Mouse (Mus musculus) liver, embryonic 12.5 days (tissue): ENCODE measurements around the gene Safb. TPM values are rescaled to one million over a fixed set of nuclear protein-coding genes. Genes with fewer than 3 reads are reported as not detected.
"Not testable (repeated sequence)": the region's sequence is repeated elsewhere in the genome, so short reads cannot be mapped to it uniquely, and the experiment has no call there.

ENCODE experiments used
- ATAC-seq: fragments of 200-750 bp; cut with Nextera tagmentation; 2 replicates; pipeline ENCODE4 v1.8.0; 2017; ENCODE audit warnings: moderate number of reproducible peaks, mild to moderate bottlenecking, moderate library complexity
- H3K27ac ChIP-seq: fragments of 300-500 bp; sonication (generic); 2 replicates; pipeline ENCODE4 v1.5.1; 2016; ENCODE audit warnings: mild to moderate bottlenecking
- H3K27me3 ChIP-seq: fragments of 300-500 bp; sonication (generic); replicated peaks from 2 replicates; pipeline ENCODE4 v1.6.1; 2016; ENCODE audit warnings: mild to moderate bottlenecking, moderate library complexity
- H3K36me3 ChIP-seq: fragments of 300-500 bp; sonication (generic); 2 replicates; pipeline ENCODE4 v1.6.1; 2016; ENCODE audit warnings: mild to moderate bottlenecking, moderate library complexity
- H3K4me1 ChIP-seq: fragments of 300-500 bp; sonication (generic); 2 replicates; pipeline ENCODE4 v1.6.1; 2016
- H3K4me2 ChIP-seq: fragments of 300-500 bp; sonication (generic); 2 replicates; pipeline ENCODE4 v1.6.1; 2016; ENCODE audit warnings: mild to moderate bottlenecking, moderate library complexity
- H3K4me3 ChIP-seq: fragments of 300-500 bp; sonication (generic); 2 replicates; pipeline ENCODE4 v1.5.1; 2016; ENCODE audit warnings: mild to moderate bottlenecking, moderate library complexity
- H3K9ac ChIP-seq: fragments of 300-500 bp; sonication (generic); 2 replicates; pipeline ENCODE4 v1.6.1; 2016; ENCODE audit warnings: mild to moderate bottlenecking, moderate library complexity
- H3K9me3 ChIP-seq: fragments of 300-500 bp; sonication (generic); replicated peaks from 2 replicates; pipeline ENCODE4 v1.6.1; 2016; ENCODE audit warnings: mild to moderate bottlenecking, moderate library complexity
- WGBS: fragments of 180-500 bp; shearing (Covaris S2); methylation state at CpG from one replicate; pipeline ENCODE4 v1.1.7; 2016; ENCODE audit not compliant: insufficient replicate concordance; 5-methylcytosine and 5-hydroxymethylcytosine counted together
- polyA plus RNA-seq: library from polyadenylated mRNA; unstranded; fragments of >200 nt; fragmentation: Nextera tagmentation; extraction: Ambion mirVana; gene quantifications from 2 replicates; pipeline ENCODE4 v1.2.1, GENCODE M21; 2016

Gene Safb
- polyA plus RNA-seq, 1 experiment from 2014 or later, result 79.1 TPM

DNA sequence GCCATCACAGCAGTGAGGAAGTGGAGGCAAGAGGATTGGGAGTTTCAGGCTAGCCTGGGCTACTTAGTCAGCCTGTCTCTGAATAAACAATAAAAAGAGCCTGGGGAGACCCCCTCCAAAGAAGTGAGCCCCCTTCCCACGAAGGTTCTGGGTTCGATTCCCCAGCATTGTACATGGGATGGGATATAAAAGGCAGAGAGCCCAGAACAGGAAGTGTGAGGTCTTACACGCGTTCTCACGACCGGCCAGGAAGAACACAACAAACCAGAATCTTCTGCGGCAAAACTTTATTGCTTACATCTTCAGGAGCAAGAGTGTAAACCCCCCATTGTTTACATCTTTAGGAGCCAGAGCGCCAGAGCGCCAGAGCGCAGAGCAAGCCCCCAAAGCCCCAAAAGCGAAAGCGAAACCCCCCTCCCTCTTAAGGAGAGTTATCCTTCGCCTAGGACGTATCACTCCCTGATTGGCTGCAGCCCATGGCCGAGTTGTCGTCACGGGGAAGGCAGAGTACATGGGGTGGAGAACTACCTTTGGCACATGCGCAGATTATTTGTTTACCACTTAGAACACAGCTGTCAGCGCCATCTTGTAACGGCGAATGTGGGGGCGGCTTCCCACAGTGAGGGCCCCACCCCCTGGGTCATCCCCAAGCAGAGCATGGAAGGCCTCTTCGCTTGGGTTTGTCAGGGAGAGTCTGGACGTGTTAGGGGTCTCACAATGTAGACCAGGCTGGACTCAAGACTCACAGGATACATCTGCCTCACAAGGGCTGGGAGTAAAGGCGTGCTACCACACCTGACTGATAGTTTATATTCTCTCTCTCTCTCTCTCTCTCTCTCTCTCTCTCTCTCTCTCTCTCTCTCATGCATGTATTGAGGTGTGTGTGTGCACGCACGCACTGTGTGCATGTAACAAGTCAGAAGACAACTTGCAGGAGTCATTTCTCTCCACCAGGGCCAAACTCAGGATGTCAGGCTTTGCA, 45.5 kb downstream of the Safb start:
- not testable (repeated sequence) for H3K27ac ChIP-seq, H3K9ac ChIP-seq, ATAC-seq, H3K4me3 ChIP-seq, H3K4me2 ChIP-seq, H3K36me3 ChIP-seq, H3K9me3 ChIP-seq
- WGBS, result 81% methylated on average over 27 of the region's 27 CpGs
- H3K4me1 ChIP-seq, result peaks cover 26% of the 10 kb centered on the region
- peaks cover 24% of the 10 kb centered on the region for H3K27me3 ChIP-seq

DNA sequence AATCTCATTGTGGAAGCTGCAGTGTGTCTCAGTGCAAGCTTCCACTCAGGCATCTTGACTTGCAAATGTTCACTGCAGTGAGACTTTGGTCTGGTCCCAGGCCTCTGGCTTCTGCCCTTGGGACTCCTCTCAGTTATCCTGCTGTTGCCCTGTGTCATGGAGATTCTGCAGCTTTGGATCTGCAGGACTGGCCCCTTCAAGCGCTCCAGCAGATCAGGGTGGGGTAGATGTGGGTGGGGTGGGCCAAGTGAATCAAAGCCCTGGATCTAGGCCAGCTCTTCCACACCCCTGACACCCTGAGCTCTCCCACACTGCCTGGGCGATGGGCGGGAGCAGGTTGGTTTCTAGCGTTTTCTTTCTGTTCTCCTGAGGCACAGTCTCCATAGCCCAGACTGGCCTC, 47.2 kb downstream of the Safb start:
- 45% methylated on average over 4 of the region's 4 CpGs for WGBS
- Histone ChIP-seq H3K4me2 (no peak overlapping the region), H3K4me3 (no peak overlapping the region), H3K4me1 (peaks cover 14% of the 10 kb centered on the region), H3K9ac (no peak overlapping the region), H3K27ac (no peak overlapping the region), H3K9me3 (no peaks in the 10 kb centered on the region), H3K27me3 (peaks cover 26% of the 10 kb centered on the region), H3K36me3 (no peaks in the 10 kb centered on the region)
- ATAC-seq, result no peak

DNA sequence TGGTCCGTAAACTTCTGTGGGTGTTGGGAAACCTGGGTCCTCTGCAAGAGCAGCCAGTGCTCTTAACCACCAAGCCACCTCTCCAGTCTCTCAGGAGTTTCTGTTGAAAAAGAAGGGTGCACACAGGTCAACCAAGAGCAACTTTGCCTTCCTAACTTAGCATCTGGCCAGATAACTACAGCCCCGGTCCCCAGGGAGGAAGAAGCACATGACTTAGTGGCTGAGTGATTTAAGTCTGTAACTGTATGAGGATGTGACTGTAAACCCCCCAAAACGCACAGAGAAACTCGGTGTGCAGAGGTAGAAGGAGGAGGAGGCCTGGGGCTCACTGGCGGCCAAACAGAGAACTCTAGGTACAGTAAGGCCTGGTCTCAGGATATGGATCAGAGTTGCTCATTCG, 49.4 kb downstream of the Safb start:
- H3K4me1 ChIP-seq, result no peaks in the 10 kb centered on the region
- no peak for ATAC-seq
- no peak overlapping the region for H3K4me3 ChIP-seq
- no peaks in the 10 kb centered on the region for H3K9me3 ChIP-seq
- H3K4me2 ChIP-seq, result no peak overlapping the region
- no peak overlapping the region for H3K27ac ChIP-seq
- no peaks in the 10 kb centered on the region for H3K36me3 ChIP-seq
- peaks cover 28% of the 10 kb centered on the region for H3K27me3 ChIP-seq
- no peak overlapping the region for H3K9ac ChIP-seq
- 65% methylated on average over 6 of the region's 6 CpGs for WGBS

DNA sequence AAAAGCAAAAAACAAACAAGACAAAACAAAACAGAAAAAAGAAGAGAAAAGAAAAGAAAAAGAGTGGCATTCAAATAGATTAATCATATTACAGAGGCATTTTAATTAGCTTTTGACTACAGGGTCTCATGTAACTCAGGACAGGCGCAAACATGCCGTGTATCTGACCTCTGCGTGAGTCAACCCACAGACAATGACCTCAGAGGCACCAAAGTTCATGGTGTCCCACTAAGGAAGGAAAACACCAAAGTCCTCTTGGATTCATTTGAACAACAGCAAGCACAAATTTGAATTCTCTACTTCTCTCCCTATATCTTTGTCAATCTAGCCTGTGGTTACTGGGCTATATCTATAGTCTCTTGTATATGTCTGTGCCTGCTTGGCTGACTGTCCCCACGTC, 58.6 kb downstream of the Safb start:
- ATAC-seq, result no peak
- Histone ChIP-seq H3K9ac (no peak overlapping the region), H3K27ac (no peak overlapping the region), H3K4me2 (no peak overlapping the region), H3K4me1 (peaks cover 5% of the 10 kb centered on the region; the same call in 1 of the 2 replicates), H3K9me3 (no peaks in the 10 kb centered on the region), H3K36me3 (no peaks in the 10 kb centered on the region), H3K27me3 (peaks cover 29% of the 10 kb centered on the region), H3K4me3 (no peak overlapping the region)
- 64% methylated on average over 4 of the region's 4 CpGs for WGBS

GRCm38 (mm10) chr17:56647546-56647945, 62.9 kb downstream of the Safb start:
- H3K36me3 ChIP-seq, result no peaks in the 10 kb centered on the region
- no peak overlapping the region for H3K4me3 ChIP-seq
- ATAC-seq, result no peak
- H3K27me3 ChIP-seq, result peaks cover 33% of the 10 kb centered on the region
- H3K4me1 ChIP-seq, result peaks cover 5% of the 10 kb centered on the region; the same call in 1 of the 2 replicates
- H3K4me2 ChIP-seq, result no peak overlapping the region
- H3K9me3 ChIP-seq, result no peaks in the 10 kb centered on the region
- no peak overlapping the region for H3K27ac ChIP-seq
- 54% methylated on average over 11 of the region's 13 CpGs for WGBS
- no peak overlapping the region for H3K9ac ChIP-seq

DNA sequence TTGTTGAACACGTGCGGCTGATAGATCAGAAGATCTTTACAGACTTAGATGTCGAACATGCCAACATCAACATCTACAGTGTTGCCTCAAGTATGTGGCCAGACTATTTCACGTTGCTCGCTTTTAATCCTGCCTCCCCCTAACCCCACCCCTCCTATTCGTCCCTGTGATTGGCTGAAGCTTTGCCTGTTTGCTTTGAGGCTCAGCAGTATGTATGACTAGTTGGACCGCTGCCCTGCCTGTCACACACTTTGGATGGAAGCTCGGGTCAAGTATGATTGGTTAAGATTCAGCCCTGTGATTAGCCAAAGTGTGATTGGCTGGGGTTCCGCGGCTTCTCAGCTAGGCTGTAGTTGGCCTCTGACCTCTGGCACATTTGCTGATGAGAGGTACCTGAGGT, 67.2 kb downstream of the Safb start:
- peak; percentile 40; the same call in 1 of the 2 replicates for ATAC-seq
- no peaks in the 10 kb centered on the region for H3K36me3 ChIP-seq
- WGBS, result 28% methylated on average over 10 of the region's 10 CpGs
- H3K9ac ChIP-seq, result no peak overlapping the region
- peaks cover 9% of the 10 kb centered on the region for H3K4me1 ChIP-seq
- H3K9me3 ChIP-seq, result no peaks in the 10 kb centered on the region
- peaks cover 50% of the 10 kb centered on the region for H3K27me3 ChIP-seq
- H3K4me2 ChIP-seq, result no peak overlapping the region
- no peak overlapping the region for H3K27ac ChIP-seq
- no peak overlapping the region for H3K4me3 ChIP-seq

GRCm38 (mm10) chr17:56654771-56655170, 70.1 kb downstream of the Safb start:
- peaks cover 3% of the 10 kb centered on the region for H3K4me1 ChIP-seq
- H3K4me3 ChIP-seq, result no peak overlapping the region
- H3K27me3 ChIP-seq, result peaks cover 35% of the 10 kb centered on the region
- no peak overlapping the region for H3K9ac ChIP-seq
- no peak overlapping the region for H3K4me2 ChIP-seq
- no peak overlapping the region for H3K27ac ChIP-seq
- H3K36me3 ChIP-seq, result no peaks in the 10 kb centered on the region
- WGBS, result 50% methylated on average over 2 of the region's 2 CpGs
- ATAC-seq, result no peak
- H3K9me3 ChIP-seq, result no peaks in the 10 kb centered on the region

- Histone ChIP-seq H3K4me1 (peaks cover 3% of the 10 kb centered on the region), H3K4me2 (no peak overlapping the region), H3K9me3 (no peaks in the 10 kb centered on the region), H3K9ac (no peak overlapping the region), H3K27ac (0 out of 2 replicates have a peak overlapping the region, but pooled peaks have one; percentile 6), H3K36me3 (no peaks in the 10 kb centered on the region), H3K4me3 (no peak overlapping the region), H3K27me3 (peaks cover 35% of the 10 kb centered on the region)
- no peak for ATAC-seq
- 47% methylated on average over 3 of the region's 3 CpGs for WGBS
Measured at GRCm38 (mm10) chr17:56655311-56655710, 70.7 kb downstream of the Safb start.

Other genes starting within 250 kb of the Safb start
- 19.3 and 21.2 TPM in 2 replicates for gene Ptprs, start 108.3 kb upstream of the Safb start, polyA plus RNA-seq
- gene Znrf4, start 72.4 kb upstream of the Safb start, polyA plus RNA-seq, result not detected in 2 replicates
- gene Gm20219, start 30.4 kb upstream of the Safb start, polyA plus RNA-seq, result 0.20 and 0.25 TPM in 2 replicates
- gene Safb2, start 240 bp upstream of the Safb start, polyA plus RNA-seq, result 58.9 and 63.6 TPM in 2 replicates
- gene 2410015M20Rik, start 24.9 kb downstream of the Safb start, polyA plus RNA-seq, result 176 and 179 TPM in 2 replicates
- 1,562 and 1,574 TPM in 2 replicates for gene Rpl36, start 28.6 kb downstream of the Safb start, polyA plus RNA-seq
- gene Lonp1, start 42.1 kb downstream of the Safb start, polyA plus RNA-seq, result 61.7 and 65.4 TPM in 2 replicates
- gene Catsperd, start 43.3 kb downstream of the Safb start, polyA plus RNA-seq, result 0.50 and 0.57 TPM in 2 replicates
- gene Ranbp3, start 88.5 kb downstream of the Safb start, polyA plus RNA-seq, result 66.3 and 67.5 TPM in 2 replicates
- 265 and 282 TPM in 2 replicates for gene Ndufa11, start 132.9 kb downstream of the Safb start, polyA plus RNA-seq
- gene Vmac, start 133.2 kb downstream of the Safb start, polyA plus RNA-seq, result 3.8 and 4.0 TPM in 2 replicates
- gene Nrtn, start 172.7 kb downstream of the Safb start, polyA plus RNA-seq, result 3.2 and 4.1 TPM in 2 replicates
- 24.1 and 24.6 TPM in 2 replicates for gene Dus3l, start 179.9 kb downstream of the Safb start, polyA plus RNA-seq
- gene Prr22, start 185.4 kb downstream of the Safb start, polyA plus RNA-seq, result 1.1 and 1.2 TPM in 2 replicates
- gene Rfx2, start 246.2 kb downstream of the Safb start, polyA plus RNA-seq, result 12.6 and 13.6 TPM in 2 replicates